Mouse (Mus musculus) embryonic facial prominence, embryonic 11.5 days (tissue): ENCODE results near the gene Pla2g4b. TPM values are rescaled to one million over a fixed set of nuclear protein-coding genes. Genes with fewer than 3 reads are reported as not detected.

Experiments
- ATAC-seq: fragments of 200-750 bp; cut with Nextera tagmentation; replicated peaks from 2 replicates; pipeline ENCODE4 v1.8.0; 2017; ENCODE audit warnings: low read depth; ENCODE audit not compliant: insufficient number of reproducible peaks, low FRiP score, low TSS enrichment
- DNase-seq: peaks from one replicate; pipeline ENCODE4 v3.0.0-alpha.2; 2015; ENCODE audit warnings: low spot score
- H3K27ac ChIP-seq: fragments of 300-500 bp; sonication (generic); replicated peaks from 2 replicates; pipeline ENCODE4 v1.5.1; 2014; ENCODE audit warnings: mild to moderate bottlenecking, low read depth, low read length, control low read depth
- H3K27me3 ChIP-seq: fragments of 300-500 bp; sonication (generic); 2 replicates; pipeline ENCODE4 v1.6.1; 2014; ENCODE audit warnings: mild to moderate bottlenecking, low read length, moderate library complexity, mixed read lengths; ENCODE audit not compliant: control insufficient read depth, insufficient read depth
- H3K36me3 ChIP-seq: fragments of 300-500 bp; sonication (generic); replicated peaks from 2 replicates; pipeline ENCODE4 v1.6.1; 2014; ENCODE audit warnings: low read depth, mild to moderate bottlenecking, low read length, moderate library complexity, mixed read lengths; ENCODE audit not compliant: control insufficient read depth, insufficient read depth
- H3K4me1 ChIP-seq: fragments of 300-500 bp; sonication (generic); 2 replicates; pipeline ENCODE4 v1.6.1; 2014; ENCODE audit warnings: low read length, mixed read lengths; ENCODE audit not compliant: control insufficient read depth, insufficient read depth
- H3K4me2 ChIP-seq: fragments of 300-500 bp; sonication (generic); 2 replicates; pipeline ENCODE4 v1.6.1; 2014; ENCODE audit warnings: low read depth, mild to moderate bottlenecking, control low read depth, low read length, moderate library complexity
- H3K4me3 ChIP-seq: fragments of 300-500 bp; sonication (generic); 2 replicates; pipeline ENCODE4 v1.5.1; 2014; ENCODE audit warnings: low read depth, low read length, control low read depth
- H3K9ac ChIP-seq: fragments of 300-500 bp; sonication (generic); replicated peaks from 2 replicates; pipeline ENCODE4 v1.6.1; 2014; ENCODE audit warnings: mild to moderate bottlenecking, control low read depth, low read length
- H3K9me3 ChIP-seq: fragments of 300-500 bp; sonication (generic); replicated peaks from 2 replicates; pipeline ENCODE4 v1.6.1; 2016; ENCODE audit warnings: mild to moderate bottlenecking, low read length, inconsistent platforms, mixed read lengths; ENCODE audit not compliant: control insufficient read depth
- WGBS: fragments of 180-500 bp; shearing (Covaris S2); extraction: QIAGEN DNeasy Blood & Tissue Kit; methylation state at CpG from one replicate; pipeline ENCODE4 v1.1.7; 2014; 5-methylcytosine and 5-hydroxymethylcytosine counted together
- polyA plus RNA-seq: library from polyadenylated mRNA; unstranded; fragments of >200 nt; fragmentation: Nextera tagmentation; extraction: Ambion mirVana; gene quantifications from 2 replicates; pipeline ENCODE4 v1.2.1, GENCODE M21; 2014

Gene Pla2g4b
- polyA plus RNA-seq: 0.42 and 0.88 TPM in 2 replicates

DNA sequence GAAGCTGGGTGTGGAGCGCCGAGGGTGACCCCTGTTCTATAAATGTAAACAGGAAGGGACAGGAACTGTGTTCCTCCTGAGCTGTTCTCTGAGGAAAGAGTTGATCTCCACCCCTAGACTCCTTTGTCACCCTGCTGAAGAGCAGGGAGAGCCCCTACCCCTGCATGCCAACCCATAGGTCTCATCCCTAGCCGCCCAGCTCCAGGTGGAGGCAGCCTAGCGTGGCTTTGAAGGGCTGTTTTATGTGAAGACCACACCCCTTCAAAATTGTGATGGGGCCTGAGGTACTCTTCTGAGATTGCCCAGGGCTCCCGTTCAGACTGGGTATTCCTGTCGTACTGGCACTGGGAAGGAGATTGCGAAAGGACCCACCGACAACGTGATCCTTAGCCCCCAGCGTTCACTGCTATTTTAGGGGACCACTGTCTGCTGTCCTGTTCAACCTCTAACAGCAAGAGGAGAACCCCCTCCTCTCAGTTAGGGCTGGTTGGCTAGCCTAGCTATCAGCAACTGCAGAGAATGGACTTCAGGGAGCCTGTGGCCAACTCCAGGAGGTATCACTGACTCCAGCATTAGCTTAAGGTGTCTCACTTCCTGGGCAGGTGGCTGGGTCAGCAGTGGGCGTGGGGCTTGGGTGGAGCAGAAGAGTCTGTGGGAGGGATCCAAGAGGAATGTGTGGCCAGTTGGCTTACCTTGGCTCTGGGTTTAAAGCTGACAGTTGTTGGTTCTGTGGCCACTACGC is at the start of gene Pla2g4b:
Gene Pla2g4b (plus strand): TSS at position 692 of the 742 bp plus-strand sequence.
- Histone ChIP-seq H3K4me1 (no peaks in the 10 kb centered on the region), H3K9me3 (no peaks in the 10 kb centered on the region), H3K4me2 (no peak within 1 kb of the TSS), H3K9ac (no peak within 1 kb of the TSS), H3K4me3 (no peak within 1 kb of the TSS), H3K27me3 (no peaks in the 10 kb centered on the region), H3K36me3 (peaks cover 7% of the 10 kb centered on the region), H3K27ac (no peak within 1 kb of the TSS)
- DNase-seq: no peak
- no peak for ATAC-seq
- WGBS: 87% methylated on average over 12 of the region's 12 CpGs

GRCm38 (mm10) chr2:119985871-119986270 is 47.3 kb upstream of the Pla2g4b start:
- DNase-seq: no peak
- WGBS: 77% methylated on average over 8 of the region's 8 CpGs
- ATAC-seq: no peak
- no peak overlapping the region for H3K4me2 ChIP-seq
- H3K4me3 ChIP-seq: no peak overlapping the region
- H3K27me3 ChIP-seq: no peaks in the 10 kb centered on the region
- H3K4me1 ChIP-seq: no peaks in the 10 kb centered on the region
- no peak overlapping the region for H3K27ac ChIP-seq
- H3K9ac ChIP-seq: no peak overlapping the region
- no peaks in the 10 kb centered on the region for H3K9me3 ChIP-seq
- H3K36me3 ChIP-seq: no peaks in the 10 kb centered on the region

DNA sequence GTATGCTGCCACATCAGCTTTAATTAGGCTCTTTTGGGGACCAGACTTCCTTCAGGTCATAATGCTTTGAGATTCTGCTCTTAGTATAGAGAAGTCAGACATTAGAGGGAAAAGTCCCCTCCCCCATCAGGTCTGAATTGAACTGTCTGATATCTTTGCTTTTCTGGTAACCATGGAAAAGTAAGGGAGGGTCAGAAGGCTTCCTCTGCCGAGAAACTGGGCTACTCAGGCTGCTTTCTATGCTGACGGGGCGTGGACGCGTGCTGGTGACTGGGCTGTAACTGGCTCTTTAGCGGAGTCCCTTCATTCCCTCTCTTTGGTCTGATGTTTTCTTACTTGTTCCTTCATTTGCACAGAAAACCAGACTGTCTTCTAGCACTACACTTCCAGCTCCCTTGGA is 46.8 kb upstream of the Pla2g4b start:
- WGBS: 71% methylated on average over 6 of the region's 6 CpGs
- Histone ChIP-seq H3K36me3 (no peaks in the 10 kb centered on the region), H3K27me3 (no peaks in the 10 kb centered on the region), H3K9ac (no peak overlapping the region), H3K9me3 (no peaks in the 10 kb centered on the region), H3K4me2 (no peak overlapping the region), H3K4me3 (no peak overlapping the region), H3K4me1 (no peaks in the 10 kb centered on the region), H3K27ac (no peak overlapping the region)
- no peak for DNase-seq
- ATAC-seq: no peak

DNA sequence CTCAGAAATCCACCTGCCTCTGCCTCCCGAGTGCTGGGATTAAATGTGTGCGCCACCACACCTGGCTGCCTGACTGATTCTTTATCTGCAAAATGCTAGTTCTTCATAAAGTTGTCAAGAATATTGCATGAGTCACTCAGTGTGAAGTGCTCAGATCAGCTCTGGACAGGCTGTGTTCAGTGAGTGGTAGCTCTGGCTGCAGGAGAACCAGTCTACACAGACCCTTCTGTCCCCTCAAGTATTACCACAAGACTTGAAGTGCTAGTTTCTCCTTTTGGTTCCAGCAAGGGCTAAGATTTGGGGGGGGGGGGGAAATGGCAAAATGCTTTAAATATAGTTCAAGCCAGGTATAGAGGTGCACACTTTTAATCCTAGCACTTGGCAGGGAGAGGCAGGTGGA is 45.8 kb upstream of the Pla2g4b start:
- no peak for DNase-seq
- Histone ChIP-seq H3K9me3 (no peaks in the 10 kb centered on the region), H3K27me3 (no peaks in the 10 kb centered on the region), H3K4me1 (no peaks in the 10 kb centered on the region), H3K9ac (no peak overlapping the region), H3K27ac (no peak overlapping the region), H3K36me3 (no peaks in the 10 kb centered on the region), H3K4me3 (no peak overlapping the region), H3K4me2 (no peak overlapping the region)
- ATAC-seq: no peak
- WGBS: 97% methylated on average over 2 of the region's 2 CpGs

DNA sequence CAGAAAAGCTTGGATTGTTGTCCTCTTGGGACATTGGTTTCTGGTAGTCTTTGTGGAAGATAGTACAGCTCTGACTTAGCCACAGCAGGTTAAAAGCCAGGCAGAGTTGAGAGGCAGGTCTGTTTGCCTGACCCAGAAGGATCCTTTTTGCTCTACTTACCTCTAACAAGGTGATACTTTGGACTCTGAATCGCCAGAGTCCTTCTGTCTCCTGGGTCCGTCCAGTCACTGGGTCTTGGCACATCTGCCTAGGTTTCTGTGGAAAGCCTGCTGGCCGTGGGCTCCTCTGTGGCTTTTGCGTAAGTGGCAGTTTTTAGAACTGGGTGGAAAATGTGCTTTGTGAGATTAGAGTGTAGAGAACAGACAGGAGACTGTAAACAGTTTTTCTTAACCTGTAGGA is 44.3 kb upstream of the Pla2g4b start:
- 83% methylated on average over 4 of the region's 4 CpGs for WGBS

DNA sequence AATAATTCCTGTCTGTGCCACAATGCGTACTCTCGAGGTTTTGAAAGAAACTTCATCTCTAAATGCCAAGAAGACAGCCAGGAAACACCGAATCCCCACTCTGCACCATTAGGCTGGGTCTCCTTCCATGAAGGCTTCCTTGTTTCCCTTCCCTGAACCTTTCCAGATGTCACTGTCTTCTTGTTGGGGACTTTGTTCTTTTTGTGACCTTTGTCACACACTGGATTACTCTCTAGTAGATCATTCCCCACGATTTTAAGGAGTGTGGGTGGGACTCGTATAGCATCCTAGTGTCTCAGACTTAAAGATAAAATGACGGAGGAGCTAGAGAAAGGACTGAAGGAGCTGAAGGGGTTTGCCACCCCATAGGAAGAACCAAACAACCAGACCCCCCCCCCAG is 42.3 kb upstream of the Pla2g4b start:
- Histone ChIP-seq H3K4me2 (no peak overlapping the region), H3K27ac (no peak overlapping the region), H3K27me3 (no peaks in the 10 kb centered on the region), H3K36me3 (no peaks in the 10 kb centered on the region), H3K9ac (no peak overlapping the region), H3K9me3 (no peaks in the 10 kb centered on the region), H3K4me1 (no peaks in the 10 kb centered on the region), H3K4me3 (no peak overlapping the region)
- DNase-seq (no peak), ATAC-seq (no peak)
- 75% methylated on average over 6 of the region's 6 CpGs for WGBS

More for the DNA sequence above, 44.3 kb upstream of the Pla2g4b start:
- Histone ChIP-seq H3K27me3 (no peaks in the 10 kb centered on the region), H3K4me1 (no peaks in the 10 kb centered on the region), H3K27ac (no peak overlapping the region), H3K4me2 (no peak overlapping the region), H3K9ac (no peak overlapping the region), H3K4me3 (no peak overlapping the region), H3K9me3 (no peaks in the 10 kb centered on the region), H3K36me3 (no peaks in the 10 kb centered on the region)
- no peak for DNase-seq
- no peak for ATAC-seq

DNA sequence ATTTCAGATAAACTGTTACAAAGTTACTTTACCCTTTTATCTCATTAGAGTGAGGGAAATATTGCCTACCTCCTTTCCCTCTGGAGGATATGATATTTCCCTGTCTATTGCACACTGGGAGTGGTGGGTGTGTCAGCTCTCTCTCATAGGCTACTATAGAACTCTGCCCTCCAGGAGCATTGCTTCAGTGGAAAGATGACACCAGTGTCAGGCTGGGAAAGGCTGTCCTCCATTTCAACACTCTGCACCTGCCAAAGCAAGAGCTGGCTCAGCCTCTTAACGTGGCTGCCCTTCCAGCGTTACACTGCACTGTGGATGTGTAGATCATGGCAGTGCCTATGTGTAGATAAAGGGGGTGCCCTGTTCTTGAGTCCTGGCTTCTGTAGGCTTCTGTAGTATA is 40.9 kb upstream of the Pla2g4b start:
- ATAC-seq: no peak
- WGBS: 81% methylated on average over 2 of the region's 2 CpGs
- no peak overlapping the region for H3K4me2 ChIP-seq
- no peak overlapping the region for H3K4me3 ChIP-seq
- no peaks in the 10 kb centered on the region for H3K36me3 ChIP-seq
- no peak for DNase-seq
- H3K9ac ChIP-seq: no peak overlapping the region
- no peak overlapping the region for H3K27ac ChIP-seq
- H3K27me3 ChIP-seq: no peaks in the 10 kb centered on the region
- H3K4me1 ChIP-seq: no peaks in the 10 kb centered on the region
- no peaks in the 10 kb centered on the region for H3K9me3 ChIP-seq

- 64% methylated on average over 2 of the region's 2 CpGs for WGBS
- Histone ChIP-seq H3K4me1 (no peaks in the 10 kb centered on the region), H3K27me3 (no peaks in the 10 kb centered on the region), H3K27ac (no peak overlapping the region), H3K4me3 (no peak overlapping the region), H3K4me2 (no peak overlapping the region), H3K9ac (no peak overlapping the region), H3K9me3 (no peaks in the 10 kb centered on the region), H3K36me3 (no peaks in the 10 kb centered on the region)
- ATAC-seq (no peak), DNase-seq (no peak)
These were observed 39.7 kb upstream of the Pla2g4b start for GRCm38 (mm10) chr2:119993515-119993914.
